Mouse (Mus musculus): ENCODE measurements around the gene Znhit3. TPM values are rescaled to one million over a fixed set of nuclear protein-coding genes. Genes with fewer than 3 reads are reported as not detected.

Gene Znhit3
- polyA plus RNA-seq (2017; shearing (Covaris generic)): 10 to 100 TPM; 27.9 to 58.4 TPM

GRCm38 (mm10) chr11:84916053-84916702, at the start of gene Znhit3:
Gene Znhit3, minus strand, starts transcription at chr11:84916366.

DNA sequence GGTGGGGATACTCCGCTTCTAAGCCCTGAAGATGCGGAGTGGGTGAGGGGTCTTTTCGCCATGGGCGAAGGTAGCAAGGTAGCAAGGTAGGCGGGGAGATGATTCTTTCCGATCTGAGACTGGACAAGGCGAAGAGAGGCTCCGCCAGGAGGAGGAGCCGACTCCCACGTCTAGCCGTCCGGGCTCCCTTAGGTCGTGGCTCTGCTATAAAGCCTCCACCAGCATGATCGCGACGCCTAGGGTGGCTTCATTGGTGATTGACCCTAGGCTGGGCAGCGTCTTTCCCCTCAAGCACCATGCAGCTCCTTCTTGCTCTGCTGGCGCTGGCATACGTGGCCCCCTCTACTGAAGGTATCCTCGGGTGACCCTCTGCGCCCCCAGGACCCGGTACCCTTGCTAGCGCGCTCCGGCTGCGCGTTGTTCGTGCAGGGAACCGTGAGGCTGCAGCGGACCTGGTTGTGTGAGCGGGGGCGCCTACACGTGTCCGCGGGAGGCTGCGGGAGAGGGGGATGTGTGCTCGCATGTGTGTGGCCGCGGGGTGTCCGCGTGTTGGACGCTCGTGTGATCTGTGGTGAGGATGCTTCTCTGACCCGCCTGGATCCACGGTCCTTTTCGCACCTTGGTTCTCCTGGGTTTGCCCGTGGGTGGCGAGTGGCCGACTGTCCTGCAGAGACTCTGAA, 41.6 kb upstream of the Znhit3 start, which contains the start of gene Car4:
Car4 (plus strand) TSS at position 196 of the 680 bp plus-strand sequence.

DNA sequence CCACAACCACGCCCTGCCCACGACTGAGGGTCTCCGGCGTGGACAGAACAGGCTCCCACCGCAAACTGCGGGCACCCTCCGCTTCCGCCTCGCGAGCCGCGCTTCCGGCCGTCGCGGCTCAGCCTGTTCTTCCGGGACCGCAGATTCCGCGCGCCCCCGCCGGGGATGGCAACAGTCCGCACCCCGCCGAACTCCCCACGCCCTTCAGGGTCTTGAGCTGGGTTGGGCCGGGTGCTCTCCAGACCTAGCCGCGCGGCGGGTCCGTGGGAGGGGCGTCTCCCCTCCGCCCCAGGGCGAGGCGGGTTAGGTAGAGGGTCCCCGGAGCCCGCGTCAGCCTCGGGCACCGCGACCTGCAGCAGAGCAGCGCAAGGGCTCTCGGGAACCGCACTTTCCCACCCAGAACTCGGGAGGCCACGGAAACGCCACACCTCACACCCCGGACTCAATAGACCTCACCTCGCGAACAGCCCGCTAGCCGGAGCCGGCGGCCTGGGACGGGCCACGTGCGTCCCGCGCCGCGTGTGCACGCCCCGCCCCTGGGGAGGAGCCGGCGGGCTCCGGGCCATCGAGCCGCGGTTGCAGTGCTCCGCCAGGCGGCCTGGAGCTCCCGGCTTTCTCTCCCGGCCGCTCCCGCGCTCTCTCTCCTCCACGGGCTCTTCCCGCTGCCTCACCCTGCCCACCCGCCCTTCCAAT, 36.2 kb downstream of the Znhit3 start, which contains the start of the genes Myo19 and Pigw:
Myo19 (plus strand) TSS at position 377 of the 693 bp plus-strand sequence.
Pigw (minus strand) TSS at position 514 of the 693 bp plus-strand sequence.

GRCm38 (mm10) chr11:84870337-84871043, 45.7 kb downstream of the Znhit3 start, which contains the start of gene Ggnbp2:
Gene Ggnbp2, minus strand, starts transcription at chr11:84870817.

Other genes starting within 250 kb of the Znhit3 start
- gene Mrm1, start 96.9 kb downstream of the Znhit3 start, polyA plus RNA-seq (2017; shearing (Covaris generic)): 10 to 100 TPM; 23.6 to 29.4 TPM
- gene Dhrs11, start 87.4 kb downstream of the Znhit3 start, polyA plus RNA-seq (2017; shearing (Covaris generic)): 10 to 100 TPM; 19.9 to 26.6 TPM
- gene Ggnbp2, start 45.5 kb downstream of the Znhit3 start, polyA plus RNA-seq (2017; shearing (Covaris generic)): 100 to 1,000 TPM; 154 to 156 TPM
- 1 to 10 TPM; 3.7 to 7.8 TPM for gene Myo19, start 36.2 kb downstream of the Znhit3 start, polyA plus RNA-seq (2017; shearing (Covaris generic))
- gene Pigw, start 36.1 kb downstream of the Znhit3 start, polyA plus RNA-seq (2017; shearing (Covaris generic)): 1 to 10 TPM; 2.9 to 5.6 TPM
- gene Car4, start 41.4 kb upstream of the Znhit3 start, polyA plus RNA-seq (2017; shearing (Covaris generic)): under 1 TPM; 0.49 to 0.86 TPM
- gene Usp32, start 223.8 kb upstream of the Znhit3 start, polyA plus RNA-seq (2017; shearing (Covaris generic)): 10 to 100 TPM; 11.9 to 17.4 TPM